Mouse (Mus musculus) cerebellum, adult 2 months (tissue): ENCODE results near the gene Lsamp. TPM values are rescaled to one million over a fixed set of nuclear protein-coding genes. Genes with fewer than 3 reads are reported as not detected.

Source experiments
- DNase-seq, 2 experiments: peaks; one replicate each; pipeline ENCODE4 v3.0.0; 2021
- H3K27ac ChIP-seq: fragments of 200-500 bp; 2 replicates; pipeline ENCODE4 v1.5.1; 2012; ENCODE audit warnings: low read length, control low read depth, inconsistent platforms; ENCODE audit not compliant: insufficient read depth
- H3K27me3 ChIP-seq: fragments of 200-500 bp; 2 replicates; pipeline ENCODE4 v1.6.1; 2012; ENCODE audit warnings: inconsistent platforms, mild to moderate bottlenecking, low read length, moderate library complexity; ENCODE audit not compliant: control insufficient read depth, insufficient read depth
- H3K4me1 ChIP-seq: fragments of 200-500 bp; 2 replicates; pipeline ENCODE4 v1.6.1; 2011; ENCODE audit warnings: low read length; ENCODE audit not compliant: control insufficient read depth, insufficient read depth
- H3K4me3 ChIP-seq: fragments of 200-500 bp; replicated peaks from 2 replicates; pipeline ENCODE3; 2011; ENCODE audit warnings: mild to moderate bottlenecking, low read depth, low read length, control low read depth; ENCODE audit not compliant: insufficient read depth
- CTCF ChIP-seq: fragments of 200-500 bp; IDR thresholded peaks from 2 replicates; pipeline ENCODE4 v1.5.1; 2011; ENCODE audit warnings: low read depth, mild to moderate bottlenecking, control low read depth, low read length, moderate library complexity, borderline replicate concordance; ENCODE audit not compliant: insufficient read depth
- POLR2A ChIP-seq: fragments of 200-500 bp; IDR thresholded peaks from 2 replicates; pipeline ENCODE4 v1.6.1; 2011; ENCODE audit warnings: low read length, control low read depth, borderline replicate concordance; ENCODE audit not compliant: insufficient read depth
- WGBS: fragments of 180-500 bp; shearing (Covaris S2); methylation state at CpG from one replicate; pipeline ENCODE4 v1.1.7; 2018; 5-methylcytosine and 5-hydroxymethylcytosine counted together
- polyA plus RNA-seq: library from polyadenylated mRNA; depleted of rRNA; stranded (reverse); fragments of >200 nt; gene quantifications from 2 replicates; pipeline ENCODE4 v1.2.3, GENCODE M21; 2012; rRNA removed

The Lsamp gene
- 138 and 143 TPM in 2 replicates for polyA plus RNA-seq

- WGBS = under 1% methylated on average over 24 of the region's 24 CpGs
These were observed at the start of gene Lsamp for GRCm38 (mm10) chr16:39984205-39984634. Gene Lsamp (plus strand): TSS chr16:39984361.

GRCm38 (mm10) chr16:39957686-39958085 lies 26.5 kb upstream of the Lsamp start:
- Histone ChIP-seq H3K4me1 (no peaks in the 10 kb centered on the region), H3K27me3 (no peaks in the 10 kb centered on the region), H3K4me3 (no peak overlapping the region), H3K27ac (no peak overlapping the region)
- no peak for DNase-seq
- WGBS = 98% methylated on average over 2 of the region's 2 CpGs
- TF ChIP-seq POLR2A = no peak
- no peak for TF ChIP-seq CTCF

More at GRCm38 (mm10) chr16:39984205-39984634, at the start of gene Lsamp:
- H3K4me1 ChIP-seq = peaks cover 3% of the 10 kb centered on the region
- peak; percentile 90 to 94 for DNase-seq
- H3K27ac ChIP-seq = peak within 1 kb of the TSS; percentile 50
- H3K27me3 ChIP-seq = no peaks in the 10 kb centered on the region
- peak within 1 kb of the TSS; percentile 92 for H3K4me3 ChIP-seq
- TF ChIP-seq CTCF = peak; percentile 83
- peak; percentile 63; the same call in 1 of the 2 replicates for TF ChIP-seq POLR2A

GRCm38 (mm10) chr16:39972712-39973111 lies 11.4 kb upstream of the Lsamp start:
- 88% methylated on average over 1 of the region's 1 CpGs for WGBS
- DNase-seq = no peak
- Histone ChIP-seq H3K27ac (no peak overlapping the region), H3K4me3 (no peak overlapping the region), H3K4me1 (no peaks in the 10 kb centered on the region), H3K27me3 (no peaks in the 10 kb centered on the region)
- TF ChIP-seq POLR2A = no peak
- no peak for TF ChIP-seq CTCF

GRCm38 (mm10) chr16:39984635-39985291 lies 602 bp downstream of the Lsamp start:
- under 1% methylated on average over 28 of the region's 29 CpGs for WGBS
- peaks cover 3% of the 10 kb centered on the region for H3K4me1 ChIP-seq
- H3K4me3 ChIP-seq = peak overlapping the region; percentile 92
- TF ChIP-seq CTCF = no peak
- no peak for TF ChIP-seq POLR2A
- H3K27me3 ChIP-seq = no peaks in the 10 kb centered on the region
- H3K27ac ChIP-seq = peak overlapping the region; percentile 50
- peak; percentile 69 to 76 for DNase-seq

- H3K27me3 ChIP-seq = no peaks in the 10 kb centered on the region; the same call in 1 of the 2 replicates
- H3K4me1 ChIP-seq = peaks cover 3% of the 10 kb centered on the region
- H3K4me3 ChIP-seq = no peak overlapping the region
- peak in 1 of 2 experiments; percentile 36 for DNase-seq
- TF ChIP-seq CTCF = no peak
- TF ChIP-seq POLR2A = no peak
- 55% methylated on average over 2 of the region's 2 CpGs for WGBS
- H3K27ac ChIP-seq = no peak overlapping the region
These were observed 4.3 kb downstream of the Lsamp start for GRCm38 (mm10) chr16:39988466-39988865.

GRCm38 (mm10) chr16:39994821-39995220 lies 10.7 kb downstream of the Lsamp start:
- H3K27ac ChIP-seq = no peak overlapping the region
- H3K4me3 ChIP-seq = no peak overlapping the region
- TF ChIP-seq CTCF = no peak
- no peak for TF ChIP-seq POLR2A
- no peak for DNase-seq
- no peaks in the 10 kb centered on the region; the same call in 1 of the 2 replicates for H3K27me3 ChIP-seq
- H3K4me1 ChIP-seq = no peaks in the 10 kb centered on the region
- WGBS = 64% methylated on average over 5 of the region's 5 CpGs

GRCm38 (mm10) chr16:40008800-40009199 lies 24.6 kb downstream of the Lsamp start:
- 15% methylated on average over 2 of the region's 2 CpGs for WGBS
- peak in 1 of 2 experiments; percentile 44 for DNase-seq
- no peak overlapping the region for H3K27ac ChIP-seq
- no peaks in the 10 kb centered on the region for H3K4me1 ChIP-seq
- no peak for TF ChIP-seq CTCF
- no peak for TF ChIP-seq POLR2A
- no peaks in the 10 kb centered on the region for H3K27me3 ChIP-seq
- no peak overlapping the region for H3K4me3 ChIP-seq

GRCm38 (mm10) chr16:40011106-40011505 lies 26.9 kb downstream of the Lsamp start:
- H3K4me1 ChIP-seq = no peaks in the 10 kb centered on the region
- DNase-seq = no peak
- H3K27ac ChIP-seq = no peak overlapping the region
- H3K27me3 ChIP-seq = no peaks in the 10 kb centered on the region
- TF ChIP-seq POLR2A (no peak), CTCF (no peak)
- WGBS = 54% methylated on average over 1 of the region's 1 CpGs
- H3K4me3 ChIP-seq = no peak overlapping the region
